Mouse (Mus musculus) heart, adult 2 months (tissue): ENCODE measurements around the gene Rhoc.

Source experiments
- CTCF ChIP-seq: fragments of 200-600 bp; IDR thresholded peaks from 2 replicates; pipeline ENCODE4 v1.8.1; 2022; ENCODE audit warnings: antibody characterized with exemption, mild to moderate bottlenecking, moderate library complexity
- POLR2A ChIP-seq: fragments of 200-500 bp; IDR thresholded peaks from 2 replicates; pipeline ENCODE4 v1.6.1; 2011; ENCODE audit warnings: mild to moderate bottlenecking, low read depth, low read length, control low read depth; ENCODE audit not compliant: insufficient read depth

DNA sequence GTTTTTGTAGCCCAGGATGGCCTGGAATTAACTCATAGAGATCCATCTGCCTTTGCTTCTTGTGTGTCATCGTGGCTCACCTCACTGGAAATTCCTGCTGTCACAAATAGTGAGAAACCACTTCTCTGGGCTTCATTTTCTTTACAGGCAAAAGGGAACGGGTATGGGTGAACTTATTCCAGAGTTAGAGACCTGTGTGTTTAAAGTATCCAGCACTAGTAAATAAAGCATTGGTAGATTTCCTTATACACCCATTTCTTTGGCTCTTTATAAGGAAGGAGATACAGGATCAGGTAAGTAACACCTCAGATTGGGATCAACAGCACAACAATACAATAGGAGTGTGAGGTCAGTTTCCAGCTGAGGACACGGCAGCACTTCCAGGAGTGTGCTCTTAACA, at the start of gene Rhoc:
- TF ChIP-seq POLR2A (no peak), CTCF (no peak)
